Mouse (Mus musculus): ENCODE data around the gene Ube2e3.
A peak's percentile ranks its signal among the peaks of the same experiment; 100 is the strongest.

Gene Ube2e3

DNA sequence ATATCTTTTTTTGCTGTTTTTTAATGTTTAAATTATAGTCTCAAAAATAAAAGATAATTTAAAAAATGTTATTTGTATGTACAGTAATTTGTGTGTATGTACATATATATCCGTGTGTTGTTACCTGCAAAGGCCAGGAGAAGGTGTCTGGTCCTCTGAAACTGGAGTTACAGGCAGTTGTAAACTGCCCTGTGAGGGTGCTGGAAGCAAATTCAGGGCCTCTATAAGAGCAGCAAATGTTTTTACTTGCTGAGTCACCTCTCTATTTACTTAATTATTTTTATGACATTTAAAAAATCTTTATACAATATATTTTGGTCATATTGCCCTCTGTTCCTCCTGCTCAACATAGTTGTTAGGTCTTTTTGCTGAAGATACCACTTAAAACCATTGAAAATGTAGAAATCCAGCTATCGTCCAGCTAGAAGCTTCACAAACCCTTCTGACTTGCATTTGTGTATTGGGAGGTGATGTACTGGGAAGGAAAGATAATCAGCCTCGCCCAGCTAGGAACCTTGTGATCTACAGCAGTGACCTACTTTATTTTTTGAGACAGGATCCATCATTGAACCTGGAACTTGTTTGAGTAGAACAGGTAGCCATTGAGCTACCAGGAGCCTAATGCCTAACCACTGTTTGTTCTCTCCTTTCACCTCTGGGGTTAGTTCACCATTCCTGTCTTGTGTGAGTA lies 15.0 kb downstream of the Ube2e3 start:
- DNase-seq, result no peak

DNA sequence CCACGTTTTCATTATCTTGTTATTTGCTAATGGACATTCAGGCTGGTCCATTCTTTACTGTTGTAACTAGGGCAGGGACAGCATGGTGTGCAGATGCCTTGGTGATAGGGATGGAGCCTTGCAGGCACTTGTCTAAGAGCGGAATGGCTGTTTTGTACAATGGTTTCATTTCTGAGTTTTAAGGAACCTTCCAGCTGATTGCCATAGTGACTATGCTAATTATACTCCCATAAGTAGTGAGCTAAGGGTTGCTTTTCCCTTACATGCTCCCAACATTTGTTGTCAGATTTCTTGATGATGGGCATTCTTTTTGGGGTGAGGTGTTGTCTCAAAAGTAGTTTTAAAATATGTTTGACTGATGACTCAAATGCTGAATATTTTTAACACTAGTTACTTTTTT lies 18.5 kb downstream of the Ube2e3 start:
- DNase-seq, result no peak

DNA sequence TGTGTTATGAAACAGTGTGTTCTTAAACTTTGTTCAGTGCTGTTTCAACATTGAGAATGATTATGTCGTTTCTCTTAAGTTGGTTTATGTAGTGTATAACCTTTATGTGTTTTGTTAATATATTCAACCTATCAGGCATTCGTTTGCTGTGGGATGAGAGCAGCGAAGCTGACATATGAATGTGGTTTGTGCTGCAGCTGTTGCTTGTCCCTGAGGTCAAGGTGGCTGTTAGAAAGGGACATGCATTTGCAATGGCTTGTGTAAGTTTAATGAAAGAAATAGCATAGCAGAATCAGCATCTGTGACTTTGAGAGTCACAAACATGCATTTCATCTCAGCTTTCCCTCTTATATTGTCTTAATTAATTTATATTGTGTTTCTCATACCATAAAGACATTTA lies 20.3 kb downstream of the Ube2e3 start:
- DNase-seq, result no peak

GRCm38 (mm10) chr2:78895216-78895615 lies 27.3 kb downstream of the Ube2e3 start:
- DNase-seq, result no peak

GRCm38 (mm10) chr2:78905916-78906315 lies 38.0 kb downstream of the Ube2e3 start:
- DNase-seq, result no peak

DNA sequence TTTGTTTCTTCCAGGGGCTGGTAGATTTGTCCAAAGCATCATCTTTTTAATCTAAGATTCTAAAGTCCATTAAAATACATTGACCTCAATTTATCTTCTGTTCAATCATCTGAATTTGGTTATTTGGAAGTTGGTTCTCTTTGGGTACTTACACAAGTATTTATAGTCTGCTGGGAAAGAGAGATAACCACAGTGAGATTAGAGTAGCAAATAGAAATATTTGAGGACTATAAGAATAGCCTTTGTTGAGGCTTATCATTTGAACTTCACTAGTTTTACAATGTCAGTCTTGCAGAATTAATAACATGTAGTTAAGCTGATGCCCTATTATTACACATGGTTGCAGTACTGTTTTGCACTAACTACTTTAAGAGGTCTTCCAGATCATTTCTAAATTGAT lies 43.6 kb downstream of the Ube2e3 start:
- DNase-seq, result no peak

- no peak for DNase-seq
Observed at GRCm38 (mm10) chr2:78914861-78915260, 46.9 kb downstream of the Ube2e3 start.

DNA sequence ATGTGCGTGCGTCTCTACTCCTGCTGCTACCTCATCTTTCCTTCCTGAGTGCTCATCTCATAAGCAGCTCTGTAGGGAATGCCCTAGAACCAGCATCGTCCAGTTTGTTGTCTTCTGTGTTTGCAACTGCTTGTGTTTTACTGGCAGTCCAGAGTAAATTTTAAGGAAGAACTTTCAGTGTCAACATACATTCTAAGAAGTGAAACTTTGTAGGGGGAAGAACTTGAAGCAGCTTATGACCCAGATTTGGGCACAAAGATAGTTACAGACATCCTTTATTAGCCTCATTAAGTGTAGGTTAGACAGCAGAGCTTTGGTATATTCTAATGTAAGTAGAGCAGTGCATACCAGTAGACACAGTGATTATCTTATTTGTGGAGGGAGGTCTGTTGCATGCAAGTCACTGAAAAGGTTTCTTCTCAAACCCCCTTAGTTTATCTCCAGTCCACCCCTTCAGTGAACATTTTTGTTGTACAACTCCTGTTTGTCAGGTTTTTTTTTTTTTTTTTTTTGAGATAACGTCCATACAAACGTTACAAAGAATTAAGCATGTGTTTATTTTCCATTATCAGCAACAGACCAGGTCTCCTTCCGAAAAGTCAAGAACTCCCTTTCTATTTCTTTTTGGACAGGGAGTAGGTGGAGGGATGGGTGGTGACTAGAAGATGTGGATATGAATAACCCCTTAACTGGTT lies 55.2 kb downstream of the Ube2e3 start:
- DNase-seq, result no peak

- DNase-seq, result no peak
Observed at GRCm38 (mm10) chr2:78925807-78926206, 57.9 kb downstream of the Ube2e3 start.

DNA sequence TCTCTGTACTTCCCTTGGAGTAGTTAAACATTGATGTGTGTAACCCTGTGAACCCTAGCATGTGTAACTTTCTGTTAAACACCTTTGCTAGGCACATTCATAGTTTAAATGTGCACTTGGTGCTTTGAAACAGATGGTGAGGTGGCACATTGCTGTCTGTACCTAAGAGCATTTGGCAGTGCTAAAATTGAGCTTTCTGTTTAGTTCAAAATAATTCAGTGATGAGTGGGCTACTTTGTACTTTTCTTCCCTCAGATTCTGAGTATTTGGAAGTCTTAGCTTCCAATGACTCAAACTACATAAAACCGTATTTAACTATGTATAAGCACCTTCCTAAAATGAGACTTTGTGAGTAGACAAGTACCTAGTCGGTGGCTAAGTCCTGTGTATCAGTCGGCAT lies 59.7 kb downstream of the Ube2e3 start:
- no peak for DNase-seq

DNA sequence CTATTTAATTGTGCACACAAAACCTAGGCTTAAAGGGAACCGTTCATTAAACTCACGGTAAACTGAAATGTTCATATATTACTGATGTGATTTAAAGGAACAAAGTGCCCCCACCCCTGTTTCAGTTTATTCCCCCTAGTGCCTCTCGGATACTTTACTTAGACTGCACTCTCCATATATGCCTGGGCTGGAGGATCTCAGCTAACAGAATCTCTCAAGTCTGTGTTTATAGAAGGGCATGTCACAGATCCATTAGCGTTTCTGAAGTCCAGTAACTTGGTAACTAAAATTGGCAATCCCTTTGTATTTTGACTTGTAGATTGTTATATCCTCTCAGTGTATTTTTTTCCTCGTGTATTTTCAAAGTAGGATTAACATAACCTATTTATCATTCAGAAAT lies 60.2 kb downstream of the Ube2e3 start:
- DNase-seq, result no peak

- DNase-seq, result no peak
Observed at GRCm38 (mm10) chr2:78931358-78931757, 63.4 kb downstream of the Ube2e3 start.

DNA sequence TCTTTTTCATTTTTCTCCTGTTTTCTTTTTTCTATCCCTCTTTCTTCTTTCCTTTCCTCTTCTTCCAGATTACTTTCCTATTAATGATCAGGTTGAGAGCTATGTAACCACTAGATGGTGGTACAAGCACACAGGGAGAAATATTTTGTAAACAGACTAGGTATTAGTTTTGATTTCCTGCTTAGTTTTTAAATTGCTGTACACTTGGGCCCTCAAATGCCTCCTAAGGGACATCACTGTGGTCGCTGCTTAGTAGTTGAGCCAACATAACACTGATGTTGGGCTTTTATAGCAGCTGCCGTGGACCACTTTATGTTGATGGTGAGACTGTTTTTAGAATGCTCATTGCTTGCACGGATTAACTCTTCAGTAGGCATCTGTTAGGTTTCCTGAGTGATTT lies 91.5 kb downstream of the Ube2e3 start:
- DNase-seq, result peak; percentile 25

- no peak for DNase-seq
Observed at GRCm38 (mm10) chr2:78960288-78960687, 92.4 kb downstream of the Ube2e3 start.

- DNase-seq, result no peak
Observed at GRCm38 (mm10) chr2:78961023-78961422, 93.1 kb downstream of the Ube2e3 start.

GRCm38 (mm10) chr2:78961580-78961979 lies 93.7 kb downstream of the Ube2e3 start:
- no peak for DNase-seq

DNA sequence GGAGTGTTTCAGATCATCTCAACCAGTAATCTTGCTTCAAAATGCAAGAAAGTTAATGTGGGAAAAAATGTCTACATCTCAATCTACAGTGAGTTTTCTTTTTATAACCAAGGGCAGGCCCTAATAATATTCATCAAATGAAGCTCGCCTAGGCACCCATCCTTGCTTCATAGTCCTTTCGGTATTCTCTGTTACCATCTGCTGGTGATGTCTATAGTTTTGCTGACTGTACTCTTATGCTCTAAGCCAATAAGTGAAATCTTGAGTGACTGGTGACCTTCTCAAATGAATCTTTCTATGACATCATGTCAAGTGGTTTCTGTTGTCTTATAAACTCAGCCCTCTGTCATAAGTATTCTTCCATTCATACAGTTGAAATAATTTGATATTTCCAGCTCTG lies 97.1 kb downstream of the Ube2e3 start:
- no peak for DNase-seq

DNA sequence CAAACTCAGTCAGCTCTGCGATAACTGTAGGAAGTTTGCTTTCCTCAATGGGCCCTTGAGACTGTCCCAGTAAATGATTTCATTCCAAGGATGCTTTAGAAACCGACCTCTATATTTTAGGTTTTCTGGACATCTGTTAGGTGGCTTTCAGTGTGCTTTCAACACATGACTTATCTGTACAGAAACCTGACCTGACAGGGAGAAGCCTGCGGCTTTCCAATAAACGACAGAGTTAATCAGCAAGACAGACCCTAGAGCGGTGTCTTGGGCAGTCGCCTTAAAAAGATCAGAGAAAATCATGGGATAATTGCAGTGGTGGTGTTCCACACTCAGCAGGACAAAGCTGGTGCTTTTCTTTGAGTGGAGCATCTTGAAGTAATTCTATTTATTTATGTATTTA lies 97.5 kb downstream of the Ube2e3 start:
- no peak for DNase-seq

GRCm38 (mm10) chr2:78970088-78970487 lies 102.2 kb downstream of the Ube2e3 start:
- DNase-seq, result no peak
